Mouse (Mus musculus): Measurements from ENCODE around the gene Ehhadh. TPM values are rescaled to one million over a fixed set of nuclear protein-coding genes. Genes with fewer than 3 reads are reported as not detected.

Gene Ehhadh
- polyA plus RNA-seq, 1 experiment from 2014 or later, result 2.2 TPM

DNA sequence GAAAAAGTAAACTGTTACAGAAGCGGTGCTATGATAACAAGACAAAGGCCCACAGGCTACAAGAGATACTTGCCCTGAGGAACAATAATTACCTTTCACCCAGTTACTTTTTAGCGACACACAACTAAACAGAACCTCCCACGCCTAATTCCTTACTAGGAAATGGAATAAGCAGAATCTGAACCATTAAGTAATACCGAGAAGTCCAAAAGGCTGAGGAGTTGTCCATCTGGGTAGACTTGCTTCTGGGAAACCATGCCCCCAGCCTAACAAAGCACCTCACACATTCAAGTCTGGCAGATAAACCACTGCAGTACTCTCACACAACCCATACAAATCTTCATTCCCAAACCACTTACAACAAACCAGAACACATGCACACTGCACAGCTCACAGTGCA, 8.5 kb downstream of the Ehhadh start:
- no peak for ATAC-seq (ENCODE audit: extremely low read depth, insufficient number of reproducible peaks, low FRiP score, low TSS enrichment)
- no peak overlapping the region for H3K9ac ChIP-seq
- H3K4me2 ChIP-seq, result no peak overlapping the region; the same call in 1 of the 2 replicates
- H3K9me3 ChIP-seq, result no peaks in the 10 kb centered on the region
- no peak overlapping the region for H3K27ac ChIP-seq (replicated peaks)
- H3K36me3 ChIP-seq, result no peaks in the 10 kb centered on the region
- no peak overlapping the region for H3K4me3 ChIP-seq
- 72% methylated on average over 4 of the region's 4 CpGs for WGBS
- H3K27me3 ChIP-seq (replicated peaks), result no peaks in the 10 kb centered on the region
- no peaks in the 10 kb centered on the region for H3K4me1 ChIP-seq

DNA sequence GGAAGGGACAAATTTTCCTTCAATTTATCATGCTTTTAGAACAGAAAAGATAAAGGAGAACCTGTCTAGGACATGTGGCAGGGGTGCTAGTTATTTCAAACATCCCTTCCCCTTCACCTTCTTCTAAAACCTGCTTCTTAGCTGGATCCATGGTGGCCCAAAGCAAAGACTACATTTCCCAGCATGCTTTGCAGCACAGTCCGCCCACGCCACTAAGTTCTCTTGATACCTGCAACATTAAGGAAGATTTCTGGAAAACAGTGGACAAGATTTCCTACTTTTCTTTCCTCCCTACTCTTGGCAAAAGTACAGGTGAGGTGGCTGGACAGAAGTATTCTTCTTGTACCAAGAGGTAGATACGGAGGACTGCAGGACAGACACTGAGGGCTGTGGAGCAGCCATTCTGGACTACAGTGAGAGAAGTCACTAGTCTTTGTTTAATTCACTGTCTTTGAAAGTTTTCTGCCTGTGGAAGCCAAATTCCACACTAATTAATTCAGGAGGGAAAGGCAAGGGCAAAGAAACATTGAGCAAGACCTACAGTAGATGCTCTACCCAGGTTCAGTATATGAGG, 9.2 kb downstream of the Ehhadh start:
- WGBS, result 42% methylated on average over 3 of the region's 3 CpGs
- peak overlapping the region; percentile 66; the same call in 1 of the 2 replicates for H3K9ac ChIP-seq

DNA sequence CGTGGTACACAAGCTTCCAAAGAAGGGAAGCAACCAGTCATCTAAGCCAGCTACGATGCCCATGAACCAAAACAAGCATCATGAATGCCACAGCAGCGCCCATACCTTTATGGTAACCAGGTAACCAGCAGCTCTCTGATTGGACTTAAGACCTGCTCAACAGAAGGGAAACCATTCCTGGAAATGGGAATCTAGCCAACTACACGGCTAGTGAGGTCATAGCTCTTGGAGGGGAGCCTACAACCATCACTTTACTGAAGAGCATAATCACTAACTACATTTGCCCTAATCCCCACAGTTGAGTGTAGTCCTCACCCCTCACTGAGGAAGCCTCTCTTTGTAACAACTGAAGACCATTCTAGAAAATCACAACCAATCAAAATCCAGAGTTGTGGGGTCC, 12.9 kb downstream of the Ehhadh start:
- H3K4me1 ChIP-seq, result no peaks in the 10 kb centered on the region
- no peak overlapping the region for H3K4me2 ChIP-seq
- no peak for ATAC-seq (ENCODE audit: extremely low read depth, insufficient number of reproducible peaks, low FRiP score, low TSS enrichment)
- 74% methylated on average over 4 of the region's 4 CpGs for WGBS
- H3K36me3 ChIP-seq, result no peaks in the 10 kb centered on the region
- H3K9me3 ChIP-seq, result no peaks in the 10 kb centered on the region
- no peak overlapping the region for H3K27ac ChIP-seq (replicated peaks)
- H3K4me3 ChIP-seq, result no peak overlapping the region
- H3K9ac ChIP-seq, result no peak overlapping the region
- no peaks in the 10 kb centered on the region for H3K27me3 ChIP-seq (replicated peaks)

More for the DNA sequence above, 9.2 kb downstream of the Ehhadh start:
- H3K27ac ChIP-seq (replicated peaks), result no peak overlapping the region
- H3K4me1 ChIP-seq, result no peaks in the 10 kb centered on the region
- H3K9me3 ChIP-seq, result no peaks in the 10 kb centered on the region
- H3K27me3 ChIP-seq (replicated peaks), result no peaks in the 10 kb centered on the region
- peak overlapping the region; percentile 45 for H3K4me3 ChIP-seq
- H3K36me3 ChIP-seq, result no peaks in the 10 kb centered on the region
- H3K4me2 ChIP-seq, result peak overlapping the region; percentile 54
- no peak for ATAC-seq (ENCODE audit: extremely low read depth, insufficient number of reproducible peaks, low FRiP score, low TSS enrichment)

DNA sequence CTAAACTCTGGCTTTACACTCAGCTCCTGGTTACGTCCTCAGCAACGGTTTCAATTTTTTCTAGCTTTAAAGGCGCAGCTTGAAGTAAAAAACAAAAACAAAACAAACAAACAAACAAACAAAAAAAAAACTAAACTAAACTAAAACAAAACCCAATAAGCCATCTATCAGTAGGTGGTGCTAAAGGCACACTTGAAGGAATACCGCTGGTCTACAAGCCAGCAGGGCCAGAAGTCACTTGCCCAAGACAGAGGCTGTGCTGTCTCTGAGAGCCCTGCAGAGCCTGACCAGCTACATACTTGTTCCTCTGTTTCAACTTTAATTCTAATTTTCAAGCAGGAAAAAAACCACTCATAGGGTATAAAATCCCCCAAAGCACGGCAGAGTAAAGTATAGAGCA, 17.9 kb downstream of the Ehhadh start:
- 76% methylated on average over 5 of the region's 5 CpGs for WGBS
- ATAC-seq (ENCODE audit: extremely low read depth, insufficient number of reproducible peaks, low FRiP score, low TSS enrichment), result no peak
- no peaks in the 10 kb centered on the region for H3K4me1 ChIP-seq

DNA sequence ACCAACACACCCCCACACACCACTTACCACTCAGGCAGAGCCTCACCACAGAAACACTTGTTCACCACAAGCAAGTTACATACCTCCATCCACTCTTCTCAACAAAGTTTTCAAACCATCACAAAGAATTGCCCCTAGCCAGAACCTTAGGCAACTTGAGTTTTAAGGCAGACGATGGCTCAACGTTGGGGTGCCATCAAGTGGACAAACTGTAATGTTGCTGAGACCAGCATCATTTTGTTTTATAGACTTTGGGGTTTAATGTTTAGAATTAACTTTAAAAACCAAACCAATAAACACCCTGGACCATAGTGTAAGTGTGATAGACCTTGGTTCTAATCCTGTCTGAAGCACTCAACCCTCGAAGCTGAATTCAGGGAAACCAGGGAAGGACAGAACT, 19.4 kb downstream of the Ehhadh start:
- WGBS, result 77% methylated on average over 3 of the region's 3 CpGs
- Histone ChIP-seq H3K4me2 (no peak overlapping the region), H3K27ac (replicated peaks) (no peak overlapping the region), H3K27me3 (replicated peaks) (no peaks in the 10 kb centered on the region), H3K9ac (no peak overlapping the region), H3K4me3 (no peak overlapping the region), H3K4me1 (no peaks in the 10 kb centered on the region), H3K9me3 (no peaks in the 10 kb centered on the region), H3K36me3 (peaks cover 5% of the 10 kb centered on the region; the same call in 1 of the 2 replicates)
- ATAC-seq (ENCODE audit: extremely low read depth, insufficient number of reproducible peaks, low FRiP score, low TSS enrichment), result no peak

More for the DNA sequence above, 17.9 kb downstream of the Ehhadh start:
- Histone ChIP-seq H3K36me3 (no peaks in the 10 kb centered on the region), H3K27me3 (replicated peaks) (no peaks in the 10 kb centered on the region), H3K9ac (no peak overlapping the region), H3K4me3 (no peak overlapping the region), H3K27ac (replicated peaks) (no peak overlapping the region), H3K4me2 (no peak overlapping the region), H3K9me3 (no peaks in the 10 kb centered on the region)

DNA sequence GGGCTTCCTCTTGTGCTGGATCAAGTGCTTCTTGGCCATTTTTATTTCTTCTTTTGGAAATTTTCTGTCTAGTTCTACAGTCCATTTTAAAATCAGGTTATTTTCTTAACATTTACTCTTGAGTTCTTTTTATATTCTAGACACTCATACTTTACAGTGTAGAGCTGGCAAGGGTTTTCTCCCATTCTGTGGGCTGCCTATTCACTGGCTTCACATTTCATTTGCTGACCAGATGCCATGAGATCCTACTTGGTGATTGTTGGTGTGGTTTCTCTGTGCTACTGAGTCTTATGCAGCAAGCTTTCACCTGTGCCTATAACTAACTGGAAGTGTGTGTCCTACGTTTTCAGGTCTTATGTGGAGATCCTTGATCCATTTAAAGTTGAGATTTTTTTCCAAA, 29.2 kb downstream of the Ehhadh start:
- no peak for ATAC-seq (ENCODE audit: extremely low read depth, insufficient number of reproducible peaks, low FRiP score, low TSS enrichment)
- Histone ChIP-seq H3K4me1 (no peaks in the 10 kb centered on the region), H3K4me2 (no peak overlapping the region), H3K4me3 (no peak overlapping the region), H3K27me3 (replicated peaks) (no peaks in the 10 kb centered on the region), H3K9me3 (no peaks in the 10 kb centered on the region), H3K27ac (replicated peaks) (no peak overlapping the region), H3K9ac (no peak overlapping the region), H3K36me3 (peaks cover 12% of the 10 kb centered on the region)
- WGBS, result 65% methylated on average over 1 of the region's 1 CpGs

DNA sequence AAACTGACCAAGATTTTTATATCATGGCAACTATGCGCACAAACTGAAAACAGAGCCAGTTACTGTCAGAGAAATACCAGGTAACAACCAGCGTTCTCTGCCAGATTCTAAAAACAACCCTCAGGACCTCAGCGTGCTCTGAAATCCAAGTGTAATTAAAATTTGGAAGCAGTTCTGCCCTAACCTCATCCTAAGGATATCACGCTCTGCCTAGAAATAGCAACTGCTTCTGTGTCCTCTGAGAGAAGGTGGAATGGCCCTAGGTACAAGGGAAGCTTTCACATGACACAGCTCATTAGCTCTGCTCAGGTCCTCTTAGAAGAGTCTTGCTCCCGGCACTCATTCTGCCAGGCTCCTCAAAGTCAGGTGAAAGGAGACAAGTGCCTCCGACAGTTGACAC, 44.2 kb downstream of the Ehhadh start:
- Histone ChIP-seq H3K9me3 (no peaks in the 10 kb centered on the region), H3K9ac (no peak overlapping the region), H3K4me2 (no peak overlapping the region), H3K4me1 (no peaks in the 10 kb centered on the region), H3K27ac (replicated peaks) (no peak overlapping the region), H3K4me3 (no peak overlapping the region), H3K36me3 (no peaks in the 10 kb centered on the region), H3K27me3 (replicated peaks) (no peaks in the 10 kb centered on the region)
- 76% methylated on average over 6 of the region's 6 CpGs for WGBS
- no peak for ATAC-seq (ENCODE audit: extremely low read depth, insufficient number of reproducible peaks, low FRiP score, low TSS enrichment)

DNA sequence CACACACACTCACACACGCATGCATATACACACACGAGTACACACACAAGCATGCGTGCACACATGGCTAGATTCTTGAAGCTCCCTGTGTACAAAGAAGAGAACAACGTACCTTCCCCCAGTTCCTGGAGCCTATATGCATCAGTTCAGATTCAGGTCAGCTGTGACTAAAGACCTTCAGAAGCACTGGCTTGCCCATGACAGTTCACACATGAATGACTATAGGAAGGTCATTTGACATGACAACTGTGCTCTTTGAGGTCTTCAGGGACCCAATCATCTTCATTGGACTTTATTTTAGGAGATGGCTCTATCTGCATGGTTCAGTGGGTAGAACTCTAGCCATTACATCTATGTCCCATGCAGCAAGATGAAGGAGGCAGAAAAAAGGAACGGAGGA, 44.7 kb downstream of the Ehhadh start:
- 84% methylated on average over 5 of the region's 5 CpGs for whole genome bisulfite sequencing

DNA sequence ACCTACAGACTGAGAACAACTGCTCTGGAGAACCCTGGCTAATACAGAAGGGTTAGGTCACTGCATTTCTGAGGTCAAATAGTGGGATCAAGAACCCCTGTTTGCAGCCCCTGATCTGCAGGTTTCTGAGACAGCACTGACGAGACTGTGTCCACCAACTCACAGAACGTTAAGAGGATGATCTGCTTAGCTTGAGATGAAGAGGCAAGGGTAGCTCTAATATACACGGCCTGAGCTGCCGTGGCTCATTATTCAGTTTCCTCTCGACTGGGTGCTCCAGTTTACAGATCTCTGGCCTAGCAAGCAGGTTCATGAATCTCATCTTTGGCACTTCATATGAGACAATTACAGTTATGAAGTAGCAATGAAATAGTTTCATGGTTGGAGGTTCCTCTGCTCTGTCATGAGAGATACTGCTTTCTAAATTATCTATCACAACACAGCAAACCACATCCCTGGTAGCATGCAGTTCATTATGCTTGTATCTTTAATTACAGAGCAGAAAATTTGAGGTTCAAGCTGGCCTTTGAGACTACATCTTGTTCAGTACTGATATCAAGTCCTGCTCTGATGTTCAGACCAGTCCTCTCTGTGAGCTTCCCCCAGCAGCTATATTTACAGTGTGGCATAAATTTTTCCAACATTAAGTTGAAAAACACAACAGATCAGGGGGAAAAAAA, 45.3 kb downstream of the Ehhadh start:
- H3K4me3 ChIP-seq, result no peak overlapping the region
- H3K9ac ChIP-seq, result no peak overlapping the region
- no peaks in the 10 kb centered on the region for H3K4me1 ChIP-seq
- H3K9me3 ChIP-seq, result no peaks in the 10 kb centered on the region
- H3K27ac ChIP-seq (replicated peaks), result no peak overlapping the region
- ATAC-seq (ENCODE audit: extremely low read depth, insufficient number of reproducible peaks, low FRiP score, low TSS enrichment), result no peak
- 72% methylated on average over 5 of the region's 5 CpGs for WGBS
- no peak overlapping the region for H3K4me2 ChIP-seq
- no peaks in the 10 kb centered on the region for H3K27me3 ChIP-seq (replicated peaks)
- H3K36me3 ChIP-seq, result no peaks in the 10 kb centered on the region

More for the DNA sequence above, 44.7 kb downstream of the Ehhadh start:
- Histone ChIP-seq H3K4me1 (no peaks in the 10 kb centered on the region), H3K9me3 (no peaks in the 10 kb centered on the region), H3K27me3 (replicated peaks) (no peaks in the 10 kb centered on the region), H3K4me3 (no peak overlapping the region), H3K36me3 (no peaks in the 10 kb centered on the region), H3K4me2 (no peak overlapping the region), H3K27ac (replicated peaks) (no peak overlapping the region), H3K9ac (no peak overlapping the region)
- ATAC-seq (ENCODE audit: extremely low read depth, insufficient number of reproducible peaks, low FRiP score, low TSS enrichment), result no peak

DNA sequence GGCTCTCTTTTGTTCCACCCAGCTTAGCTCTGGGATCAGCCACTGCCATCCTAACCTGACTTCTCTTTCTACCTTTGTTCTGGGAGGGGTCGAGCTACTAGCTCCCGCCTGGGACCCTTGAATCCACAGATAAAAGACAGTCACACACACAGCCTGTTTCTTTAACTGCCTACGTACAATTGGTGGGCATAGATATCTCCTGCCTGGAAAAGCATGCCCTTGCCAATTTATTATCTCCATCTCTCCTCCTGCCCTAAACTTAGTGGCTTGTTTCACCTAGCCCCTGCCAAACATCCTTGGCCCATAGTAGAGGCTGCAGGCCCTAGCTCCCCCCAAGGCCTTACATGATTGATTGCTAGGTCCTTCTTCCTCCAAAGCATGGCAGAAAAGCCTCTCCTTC, 46.1 kb downstream of the Ehhadh start:
- no peak overlapping the region for H3K9ac ChIP-seq
- H3K4me1 ChIP-seq, result no peaks in the 10 kb centered on the region
- no peak overlapping the region for H3K27ac ChIP-seq (replicated peaks)
- ATAC-seq (ENCODE audit: extremely low read depth, insufficient number of reproducible peaks, low FRiP score, low TSS enrichment), result no peak
- WGBS, result 66% methylated on average over 3 of the region's 3 CpGs
- no peaks in the 10 kb centered on the region for H3K27me3 ChIP-seq (replicated peaks)
- no peak overlapping the region for H3K4me2 ChIP-seq
- H3K36me3 ChIP-seq, result no peaks in the 10 kb centered on the region
- H3K4me3 ChIP-seq, result no peak overlapping the region
- no peaks in the 10 kb centered on the region for H3K9me3 ChIP-seq

DNA sequence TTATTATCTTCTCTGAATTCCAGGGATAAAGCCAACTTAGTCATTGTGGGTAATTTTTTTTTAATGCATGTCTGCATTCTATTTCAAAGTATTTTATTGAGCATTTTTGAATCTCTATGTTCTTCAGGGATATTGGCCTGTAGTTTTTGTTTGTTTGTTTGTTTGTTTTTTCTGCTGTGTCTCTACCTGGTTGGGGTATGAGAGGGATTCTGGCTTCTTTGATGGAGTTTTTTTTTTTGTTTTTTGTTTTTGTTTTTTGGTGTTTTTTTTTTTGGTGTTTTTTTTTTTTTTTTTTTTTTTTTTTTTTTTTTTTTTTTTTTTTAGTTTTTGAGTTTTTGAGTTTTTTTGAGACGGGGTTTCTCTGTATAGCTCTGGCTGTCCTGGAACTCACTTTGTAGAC, 52.0 kb downstream of the Ehhadh start:
- H3K27ac ChIP-seq (replicated peaks), result no peak overlapping the region
- no peak overlapping the region for H3K4me3 ChIP-seq
- no peak overlapping the region for H3K4me2 ChIP-seq
- H3K9ac ChIP-seq, result no peak overlapping the region
- no peaks in the 10 kb centered on the region for H3K36me3 ChIP-seq
- H3K4me1 ChIP-seq, result 0 out of 2 replicates have a peak, but pooled peaks cover 3% of the 10 kb centered on the region
- peaks cover 5% of the 10 kb centered on the region; the same call in 1 of the 2 replicates for H3K27me3 ChIP-seq (replicated peaks)
- no peaks in the 10 kb centered on the region for H3K9me3 ChIP-seq
- 67% methylated on average over 1 of the region's 1 CpGs for WGBS
- no peak for ATAC-seq (ENCODE audit: extremely low read depth, insufficient number of reproducible peaks, low FRiP score, low TSS enrichment)

DNA sequence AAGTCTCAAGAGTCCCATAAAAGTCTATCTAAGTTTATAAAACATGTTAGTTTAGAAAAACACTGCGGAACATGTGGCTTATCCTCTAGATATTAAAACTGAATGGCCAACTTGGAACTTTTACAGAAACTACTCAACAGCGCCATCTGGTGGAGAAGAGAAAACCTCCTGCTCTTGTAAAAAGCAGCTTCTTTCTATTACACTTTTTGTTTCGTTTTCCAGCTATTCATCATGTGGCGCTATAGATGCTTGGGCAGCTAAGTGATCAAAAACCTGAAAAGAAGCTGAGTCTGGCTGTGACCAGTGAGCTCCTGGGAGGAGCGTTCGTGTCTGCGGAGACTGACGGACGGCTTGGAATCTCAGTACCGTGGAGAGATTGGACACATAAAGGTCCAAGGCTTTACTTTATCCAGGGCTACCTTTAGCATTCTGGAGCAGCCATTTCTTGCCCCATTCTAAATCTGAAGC, 59.7 kb downstream of the Ehhadh start:
- Histone ChIP-seq H3K36me3 (no peaks in the 10 kb centered on the region), H3K4me2 (peak overlapping the region; percentile 57), H3K9ac (no peak overlapping the region; the same call in 1 of the 2 replicates), H3K4me3 (peak overlapping the region; percentile 44), H3K4me1 (0 out of 2 replicates have a peak, but pooled peaks cover 2% of the 10 kb centered on the region), H3K27me3 (replicated peaks) (peaks cover 5% of the 10 kb centered on the region; the same call in 1 of the 2 replicates), H3K9me3 (no peaks in the 10 kb centered on the region), H3K27ac (replicated peaks) (no peak overlapping the region)
- ATAC-seq (ENCODE audit: extremely low read depth, insufficient number of reproducible peaks, low FRiP score, low TSS enrichment), result no peak
- WGBS, result 42% methylated on average over 10 of the region's 10 CpGs

All from heart, embryonic 13.5 days (tissue).